Mouse (Mus musculus): ENCODE results near the gene Lcn5.
"Not testable (repeated sequence)": the region's sequence is repeated elsewhere in the genome, so short reads cannot be mapped to it uniquely, and the experiment has no call there.

Lcn5 gene

GRCm38 (mm10) chr2:25679559-25679958, 21.8 kb downstream of the Lcn5 start:
- DNase-seq, result peak; percentile 58

GRCm38 (mm10) chr2:25682426-25682825, 24.7 kb downstream of the Lcn5 start, which contains the start of gene Lcn10:
Gene Lcn10 (plus strand): TSS chr2:25682726.
- no peak for DNase-seq

GRCm38 (mm10) chr2:25686941-25687340, 29.2 kb downstream of the Lcn5 start:
- DNase-seq, result no peak

DNA sequence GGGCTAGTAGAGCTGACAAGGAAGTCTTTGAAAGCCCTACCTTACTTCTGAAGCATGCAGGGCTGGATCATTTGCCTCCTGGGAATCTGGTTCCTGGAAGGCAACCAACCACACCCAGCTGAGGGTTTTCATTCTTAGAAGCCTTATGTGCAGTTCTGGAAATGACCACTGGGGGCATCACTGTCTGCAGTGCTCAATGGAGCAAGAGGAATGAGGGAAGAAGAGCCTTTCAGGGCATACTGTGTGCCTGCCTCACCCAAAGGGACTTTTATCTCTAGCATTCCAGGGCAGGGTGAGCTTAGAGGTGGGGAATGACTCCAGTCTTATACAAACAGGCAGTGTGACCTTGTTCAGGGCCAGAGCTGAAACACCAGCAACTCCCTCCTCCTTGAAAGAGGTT, 36.9 kb downstream of the Lcn5 start:
- peak; percentile 60 for DNase-seq

DNA sequence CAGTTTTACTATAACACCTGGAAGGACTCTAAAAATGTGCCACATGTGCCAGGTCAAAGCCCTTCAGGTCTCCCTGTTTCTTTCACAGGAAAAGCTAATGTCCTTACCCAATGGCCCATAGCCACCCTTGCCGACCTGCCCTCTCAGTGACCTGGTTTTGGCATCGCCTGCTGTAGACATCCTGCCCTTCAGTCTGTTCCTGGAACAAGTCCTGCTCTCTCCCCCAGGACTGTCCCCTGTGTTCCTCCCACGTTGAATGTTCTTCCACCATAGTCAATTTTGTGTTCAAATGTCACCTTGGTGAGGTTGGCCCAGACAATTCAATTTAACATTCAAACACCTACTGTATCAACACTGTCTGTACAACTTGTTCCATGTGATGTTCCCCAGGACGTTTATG, 39.2 kb downstream of the Lcn5 start:
- no peak for DNase-seq

DNA sequence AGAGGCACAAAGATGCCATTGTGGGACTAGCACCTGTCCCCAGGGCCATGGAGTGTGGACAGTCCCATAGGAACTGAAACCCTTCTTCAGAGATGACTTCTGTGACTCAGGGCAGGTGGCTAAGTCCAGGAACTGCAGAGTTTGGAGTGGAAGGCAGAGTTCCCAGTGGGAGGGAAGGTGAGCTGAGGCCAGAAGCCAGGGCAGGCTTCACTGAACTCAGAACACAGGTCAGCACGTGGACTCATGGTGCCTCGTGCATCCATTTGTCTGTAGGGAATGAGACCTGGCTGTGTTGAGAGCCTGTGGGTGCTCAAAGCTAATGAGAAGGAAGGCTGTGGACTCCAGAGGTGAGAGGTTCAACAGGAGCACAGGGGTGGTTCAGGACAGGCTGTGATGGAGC, 40.9 kb downstream of the Lcn5 start:
- DNase-seq, result no peak

GRCm38 (mm10) chr2:25699743-25700142, 42.0 kb downstream of the Lcn5 start, which contains the start of gene Obp2a:
Gene Obp2a (plus strand): TSS chr2:25700043.
- DNase-seq, result not testable (repeated sequence)

GRCm38 (mm10) chr2:25701001-25701400, 43.2 kb downstream of the Lcn5 start:
- DNase-seq, result no peak

DNA sequence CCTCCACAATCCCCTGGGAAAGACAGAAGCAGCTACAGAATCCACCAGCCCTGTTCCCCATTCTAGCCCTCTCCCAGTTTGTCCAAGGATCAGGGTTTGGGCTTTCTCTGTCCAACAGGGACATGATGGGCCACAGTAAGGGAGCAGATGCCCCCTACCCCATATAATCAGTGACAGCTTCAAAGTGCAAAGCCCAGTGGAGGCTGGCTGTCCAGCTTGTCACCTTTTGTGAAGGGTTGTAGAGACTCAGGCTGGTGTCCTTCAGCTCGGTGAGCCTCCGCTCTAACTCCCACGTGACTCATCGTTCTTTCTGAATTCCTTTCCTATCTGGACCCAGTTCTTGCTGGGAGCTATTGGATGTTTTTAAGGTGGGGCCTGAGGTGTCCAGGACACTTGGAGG, 46.0 kb downstream of the Lcn5 start:
- no peak for DNase-seq

GRCm38 (mm10) chr2:25706643-25707481, 49.1 kb downstream of the Lcn5 start, which contains the start of gene Bmyc:
Gene Bmyc (plus strand): TSS chr2:25706739.
- DNase-seq, result peak; percentile 85

GRCm38 (mm10) chr2:25708121-25708520, 50.4 kb downstream of the Lcn5 start:
- peak; percentile 30 for DNase-seq

DNA sequence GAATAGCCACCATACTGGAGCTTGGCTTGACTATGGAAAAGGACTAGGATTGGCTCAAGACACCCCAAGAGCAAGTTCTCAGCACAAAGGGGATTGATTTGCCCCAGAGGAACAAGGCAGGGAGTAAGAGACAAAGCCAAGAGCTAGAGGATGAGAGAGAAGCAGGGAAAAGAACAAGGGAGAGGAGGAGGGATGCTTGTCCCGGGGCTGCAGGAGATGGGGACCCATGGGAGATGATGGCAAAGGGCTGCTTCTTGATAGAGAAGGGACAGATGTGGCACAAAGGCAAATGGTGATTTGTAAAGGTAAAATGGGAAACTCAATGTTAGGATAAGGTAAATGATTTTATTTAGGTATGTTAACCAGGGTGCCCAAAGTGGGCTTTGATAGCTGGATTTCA, 51.3 kb downstream of the Lcn5 start:
- DNase-seq, result not testable (repeated sequence)

DNA sequence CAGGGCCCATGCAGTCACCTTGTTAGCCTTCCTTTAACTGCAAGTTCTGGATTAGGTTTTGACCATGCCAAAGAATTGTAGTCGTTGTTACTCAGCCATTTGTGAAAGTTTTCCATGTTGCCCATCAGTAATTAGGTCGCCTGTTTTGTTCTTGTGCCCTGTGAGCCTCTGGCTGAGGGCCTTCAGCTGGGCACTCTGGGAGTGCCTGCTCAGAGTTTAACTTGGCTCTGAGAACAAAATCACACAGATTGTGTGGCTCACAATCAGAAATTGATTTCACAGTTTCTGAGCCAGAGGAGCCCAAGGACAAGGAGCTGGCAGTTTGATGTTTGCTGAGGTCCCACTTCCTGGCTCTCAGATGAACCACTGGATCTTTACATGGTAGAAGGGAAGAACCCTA, 52.0 kb downstream of the Lcn5 start:
- DNase-seq, result not testable (repeated sequence)
